Mouse (Mus musculus) brown adipose tissue, adult 24 weeks (tissue): ENCODE measurements around the gene Ankrd33. TPM values are rescaled to one million over a fixed set of nuclear protein-coding genes. Genes with fewer than 3 reads are reported as not detected.
A peak's percentile ranks its signal among the peaks of the same experiment; 100 is the strongest.
"Not testable (repeated sequence)": the region's sequence is repeated elsewhere in the genome, so short reads cannot be mapped to it uniquely, and the experiment has no call there.

Experiments used
- H3K27ac ChIP-seq: fragments of 200-500 bp; replicated peaks from 2 replicates; pipeline ENCODE4 v1.5.1; 2012; ENCODE audit warnings: low read depth, mild to moderate bottlenecking, low read length
- H3K4me1 ChIP-seq: fragments of 200-500 bp; 2 replicates; pipeline ENCODE4 v1.6.1; 2012; ENCODE audit warnings: low read length, mixed read lengths; ENCODE audit not compliant: control insufficient read depth, insufficient read depth, insufficient read length
- H3K4me3 ChIP-seq: fragments of 200-500 bp; 2 replicates; pipeline ENCODE4 v1.5.1; 2012; ENCODE audit warnings: low read depth, mild to moderate bottlenecking, low read length, moderate library complexity; ENCODE audit not compliant: insufficient read depth
- polyA plus RNA-seq: library from polyadenylated mRNA; stranded (reverse); fragments of >200 nt; gene quantifications from 2 replicates; pipeline ENCODE4 v1.2.4, GENCODE M21; 2012; ENCODE audit not compliant: missing spikeins, insufficient read depth, insufficient read length

Ankrd33 gene
- polyA plus RNA-seq, 1 experiment = not detected

DNA sequence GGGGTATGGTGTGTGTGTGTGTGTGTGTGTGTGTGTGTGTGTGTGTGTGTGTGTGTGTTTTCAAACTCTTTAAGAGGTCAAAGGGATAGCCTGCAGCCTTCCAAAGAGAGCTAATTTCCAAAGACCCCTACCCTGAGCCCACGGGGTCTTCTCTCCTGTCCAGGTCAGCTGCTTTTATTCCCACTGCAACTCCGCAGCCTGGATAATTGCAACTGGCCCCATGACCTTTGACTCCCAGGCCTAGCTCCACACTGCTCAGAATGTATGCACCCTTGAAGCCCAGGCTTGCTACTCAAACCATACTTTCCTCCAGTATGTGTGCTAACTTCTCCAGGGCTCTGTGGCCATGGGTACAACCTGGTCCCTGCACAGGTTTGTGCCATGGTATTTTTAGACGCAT is 20.2 kb upstream of the Ankrd33 start:
- no peak overlapping the region for H3K27ac ChIP-seq
- H3K4me3 ChIP-seq = no peak overlapping the region
- H3K4me1 ChIP-seq = peaks cover 28% of the 10 kb centered on the region

DNA sequence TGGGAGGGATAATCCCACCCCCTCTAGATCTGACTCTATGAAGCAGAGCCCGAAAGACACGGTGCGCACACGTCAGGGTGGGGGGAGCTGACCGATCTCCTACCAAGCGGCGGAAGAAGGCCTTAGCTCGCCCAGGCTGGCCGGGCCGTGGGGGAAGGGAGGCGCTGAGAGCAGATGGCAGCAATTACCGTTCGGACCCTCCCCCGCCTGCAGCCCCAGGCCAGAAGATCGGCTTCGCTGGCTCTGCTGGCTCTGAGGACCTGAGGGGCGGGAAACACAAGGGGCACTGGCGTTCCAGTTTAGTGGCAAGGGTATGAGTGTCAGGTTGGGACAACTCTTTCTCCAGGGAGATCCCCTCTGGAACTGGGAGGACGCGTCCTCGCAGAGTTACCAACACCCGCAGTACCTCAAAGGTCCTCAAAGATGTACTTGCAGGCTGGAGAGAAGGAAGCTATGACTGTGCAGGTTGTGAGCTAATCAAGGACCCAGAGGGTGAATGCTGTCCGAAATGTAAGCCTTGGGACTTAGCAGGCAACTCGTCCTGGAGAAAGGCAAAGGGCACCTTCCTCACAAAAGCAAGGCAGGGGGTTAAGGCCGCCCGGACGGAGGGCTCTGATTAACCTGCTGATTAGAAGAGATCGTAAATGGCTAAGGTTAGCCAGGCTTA is 17.4 kb upstream of the Ankrd33 start:
- no peak overlapping the region for H3K4me3 ChIP-seq
- no peak overlapping the region for H3K27ac ChIP-seq
- peaks cover 12% of the 10 kb centered on the region for H3K4me1 ChIP-seq

GRCm38 (mm10) chr15:101100996-101101395 is 14.6 kb upstream of the Ankrd33 start:
- no peak overlapping the region for H3K4me3 ChIP-seq
- H3K4me1 ChIP-seq = peaks cover 9% of the 10 kb centered on the region
- no peak overlapping the region for H3K27ac ChIP-seq

DNA sequence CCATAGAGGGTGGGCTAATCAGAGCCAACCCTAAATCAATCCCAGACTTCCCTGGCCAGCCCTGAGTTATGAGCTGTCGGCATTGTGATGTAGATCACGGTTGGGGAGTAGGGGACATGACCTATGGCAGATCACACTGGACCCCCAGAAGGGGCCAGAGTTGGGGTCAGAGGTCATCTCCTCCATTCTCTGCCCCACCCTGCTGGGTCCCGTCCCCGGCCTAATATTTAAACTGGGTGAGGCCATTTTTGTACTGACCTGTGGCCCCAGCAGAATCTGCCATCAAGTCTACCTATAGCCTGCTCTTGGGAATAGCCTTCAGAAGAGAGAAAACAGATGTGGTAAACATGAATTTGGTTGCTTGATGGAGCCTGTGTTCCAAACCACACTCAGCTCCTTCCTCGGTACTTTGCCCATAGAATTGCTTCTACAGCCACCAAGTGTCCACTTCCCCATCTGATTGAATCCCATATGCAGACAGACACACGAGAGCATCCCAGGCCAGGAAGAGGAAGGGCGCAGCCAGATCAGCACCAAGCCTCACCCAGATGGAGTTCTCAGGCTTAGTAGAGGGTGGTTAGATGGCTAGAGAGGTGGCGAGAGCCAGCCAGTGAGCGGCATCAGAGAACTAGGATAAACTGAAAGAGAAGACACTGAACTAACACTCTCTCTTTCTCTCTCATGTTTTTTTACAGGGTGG is 11.8 kb upstream of the Ankrd33 start:
- Histone ChIP-seq H3K4me1 (no peaks in the 10 kb centered on the region; the same call in 1 of the 2 replicates), H3K27ac (no peak overlapping the region), H3K4me3 (no peak overlapping the region)

DNA sequence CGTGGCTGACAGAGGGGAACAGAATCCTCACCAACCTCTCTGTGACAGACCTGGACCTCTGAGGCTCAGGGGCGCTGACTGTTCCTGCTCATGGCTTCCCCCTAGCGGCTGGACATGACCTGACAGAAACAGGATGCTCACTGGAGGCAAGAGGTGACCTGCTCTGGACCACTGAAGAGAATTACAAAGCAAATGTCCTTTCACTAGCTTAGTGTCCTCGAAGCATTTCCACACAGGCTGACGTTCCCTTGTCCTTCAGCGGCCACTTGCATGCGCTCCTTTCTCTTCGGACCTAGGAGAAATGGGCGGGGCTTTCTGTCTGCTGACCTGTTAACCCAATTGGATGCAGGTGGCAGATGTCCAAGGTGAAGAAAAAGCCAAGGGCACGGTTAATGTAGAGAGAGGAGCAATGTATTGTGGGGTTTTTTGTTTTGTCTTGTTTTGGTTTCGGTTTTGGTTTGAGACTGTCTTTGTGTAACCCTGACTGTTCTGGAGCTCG is 10.0 kb upstream of the Ankrd33 start:
- H3K4me3 ChIP-seq = peak overlapping the region; percentile 49
- H3K27ac ChIP-seq = peak overlapping the region; percentile 45

DNA sequence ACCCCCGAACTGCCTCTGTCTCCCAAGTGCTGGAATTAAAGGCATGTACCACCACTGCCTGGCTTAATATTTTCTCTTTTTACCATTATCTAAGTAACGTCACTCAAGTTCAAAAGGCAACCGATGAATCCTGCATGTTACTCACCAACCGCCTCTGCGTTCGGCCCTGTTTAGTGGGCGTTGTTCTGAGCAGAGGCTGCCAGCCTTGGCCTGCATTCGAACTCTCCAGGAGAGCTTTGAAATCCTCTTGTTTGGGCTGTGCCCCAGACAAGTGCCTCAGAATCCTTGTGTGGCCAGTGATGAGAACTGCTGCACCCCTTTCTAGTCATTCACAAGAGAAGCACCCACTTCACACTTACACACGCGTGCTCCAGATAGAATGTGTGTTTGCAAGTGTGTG is 9.5 kb upstream of the Ankrd33 start:
- peak overlapping the region; percentile 49 for H3K4me3 ChIP-seq
- no peaks in the 10 kb centered on the region; the same call in 1 of the 2 replicates for H3K4me1 ChIP-seq
- peak overlapping the region; percentile 45 for H3K27ac ChIP-seq

More for the DNA sequence above, 10.0 kb upstream of the Ankrd33 start:
- no peaks in the 10 kb centered on the region; the same call in 1 of the 2 replicates for H3K4me1 ChIP-seq

DNA sequence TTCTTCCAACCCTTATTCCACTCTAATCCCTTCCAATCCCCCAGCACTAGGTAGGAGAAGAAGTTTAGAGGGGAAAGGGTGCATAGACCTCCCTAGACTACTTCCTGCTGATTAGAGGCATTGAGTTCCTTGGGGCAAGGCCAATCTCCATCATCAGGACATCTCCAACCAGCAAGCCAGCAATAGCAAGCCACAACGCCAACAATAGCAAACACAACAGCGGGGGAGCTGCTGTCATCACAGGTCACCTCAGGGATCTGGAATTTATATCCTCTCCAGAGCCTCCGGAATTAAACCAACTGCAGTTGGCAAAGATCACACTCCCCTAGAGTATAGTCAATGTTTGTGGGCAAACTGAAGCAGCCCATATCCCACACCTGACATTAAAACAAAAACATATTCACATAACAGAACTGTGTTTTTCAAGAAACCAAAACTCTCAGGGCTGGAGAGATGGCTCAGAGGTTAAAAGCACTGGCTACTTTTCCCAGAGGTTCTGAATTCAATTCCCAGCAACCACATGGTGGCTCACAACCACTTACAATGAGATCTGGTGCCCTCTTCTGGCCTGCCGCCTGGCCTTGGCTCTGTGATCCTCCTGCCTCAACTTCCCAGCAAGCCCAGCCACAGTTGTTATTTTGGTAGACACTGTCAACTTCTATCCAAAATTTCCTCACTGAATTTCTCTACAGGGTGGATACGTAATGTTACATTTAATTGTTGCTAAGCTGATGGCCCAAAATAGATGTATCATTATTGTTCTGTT is 7.5 kb upstream of the Ankrd33 start:
- Histone ChIP-seq H3K27ac (no peak overlapping the region), H3K4me3 (no peak overlapping the region), H3K4me1 (peaks cover 3% of the 10 kb centered on the region; the same call in 1 of the 2 replicates)

DNA sequence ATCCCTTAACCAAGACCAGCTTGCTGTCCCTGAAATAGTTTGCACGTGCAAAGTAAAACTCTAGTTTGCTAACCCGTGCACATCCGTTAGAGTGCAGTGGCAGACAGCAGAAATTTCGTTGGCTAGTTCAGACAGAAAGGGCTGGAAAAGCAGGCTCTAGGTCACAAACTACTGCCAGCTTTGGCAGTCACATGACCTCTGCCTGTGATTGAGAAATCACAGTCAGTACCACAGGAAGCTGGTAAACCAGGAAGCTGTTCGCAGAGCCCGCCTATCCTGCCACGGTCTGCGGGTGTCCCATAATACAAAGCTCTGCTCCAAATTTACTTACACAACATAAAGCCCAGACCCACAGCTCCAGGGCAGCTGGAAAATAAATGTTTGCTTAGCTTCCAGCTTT is 2.4 kb upstream of the Ankrd33 start:
- peak overlapping the region; percentile 42 for H3K4me3 ChIP-seq
- peak overlapping the region; percentile 75 for H3K27ac ChIP-seq
- H3K4me1 ChIP-seq = 0 out of 2 replicates have a peak, but pooled peaks cover 3% of the 10 kb centered on the region

GRCm38 (mm10) chr15:101113778-101114177 is 1.8 kb upstream of the Ankrd33 start:
- H3K4me1 ChIP-seq, H3K4me3 ChIP-seq: not testable (repeated sequence)
- H3K27ac ChIP-seq = peak overlapping the region; percentile 75

- Histone ChIP-seq H3K4me3 (no peak overlapping the region), H3K27ac (no peak overlapping the region), H3K4me1 (peaks cover 10% of the 10 kb centered on the region)
Observed at GRCm38 (mm10) chr15:101118399-101119125, 3.0 kb downstream of the Ankrd33 start.

GRCm38 (mm10) chr15:101121411-101122289 is 6.1 kb downstream of the Ankrd33 start:
- Histone ChIP-seq H3K4me1 (peaks cover 10% of the 10 kb centered on the region), H3K27ac (0 out of 2 replicates have a peak overlapping the region, but pooled peaks have one; percentile 24), H3K4me3 (no peak overlapping the region)

- Histone ChIP-seq H3K27ac (peak overlapping the region; percentile 95), H3K4me3 (no peak overlapping the region), H3K4me1 (peaks cover 10% of the 10 kb centered on the region)
Observed at GRCm38 (mm10) chr15:101122290-101122589, 6.7 kb downstream of the Ankrd33 start.

DNA sequence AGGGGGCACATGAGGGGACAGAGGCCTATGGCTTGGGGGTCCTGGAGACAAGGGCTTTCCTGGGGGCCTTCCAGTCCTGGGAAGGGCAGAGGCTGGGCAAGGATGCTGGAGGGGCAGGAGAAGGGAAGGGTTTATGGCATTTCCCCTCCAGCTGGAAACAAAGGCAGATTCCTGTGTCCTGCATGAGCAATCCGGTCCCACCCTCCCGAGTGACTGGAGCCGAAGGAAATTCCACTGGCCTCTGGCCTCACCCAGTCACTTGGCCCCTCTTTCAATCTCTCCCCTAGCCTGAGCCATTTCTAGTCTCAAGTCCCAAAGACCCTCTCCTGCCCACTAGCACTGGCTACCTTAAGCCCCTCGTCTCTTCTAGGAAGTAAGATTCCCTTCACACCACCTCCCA is 7.6 kb downstream of the Ankrd33 start:
- Histone ChIP-seq H3K27ac (peak overlapping the region; percentile 100), H3K4me3 (no peak overlapping the region), H3K4me1 (peaks cover 10% of the 10 kb centered on the region)

GRCm38 (mm10) chr15:101125561-101125960 is 10.0 kb downstream of the Ankrd33 start:
- no peak overlapping the region for H3K4me3 ChIP-seq
- peaks cover 10% of the 10 kb centered on the region for H3K4me1 ChIP-seq
- H3K27ac ChIP-seq = no peak overlapping the region
